In the genomic region with DNA sequence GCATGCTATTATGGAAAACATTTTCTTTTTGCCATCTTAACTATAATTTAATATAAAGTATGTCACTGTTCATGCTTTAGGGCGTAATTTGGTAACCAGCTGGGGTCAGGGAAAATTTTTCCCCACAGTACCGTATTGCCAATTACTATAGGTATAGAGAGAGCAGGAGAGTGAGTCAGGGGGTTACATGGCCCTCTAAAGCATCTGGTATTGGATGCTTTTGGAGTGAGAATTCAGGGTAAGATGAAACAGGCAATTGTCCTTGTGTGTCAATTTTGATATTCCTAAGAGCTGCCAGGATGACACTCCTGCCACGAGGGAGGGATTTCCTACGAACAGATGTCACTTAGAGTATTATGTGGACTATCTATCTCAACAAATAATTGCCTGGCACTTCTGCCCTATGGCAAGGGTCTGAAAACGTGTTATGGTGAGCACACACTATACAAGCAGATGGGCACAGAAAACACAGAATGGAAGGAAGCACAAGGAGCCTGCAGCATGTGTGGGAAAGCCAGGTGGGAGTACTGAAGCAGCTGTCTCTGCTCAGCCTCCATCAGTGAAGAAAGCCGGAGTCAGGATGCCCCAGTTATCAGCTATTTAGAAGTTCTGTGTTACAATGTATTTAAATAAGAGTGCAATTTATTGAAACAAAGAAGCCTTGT, we compare ENCODE assay signal across 14 mouse cellular contexts. TPM values are rescaled to one million over a fixed set of nuclear protein-coding genes. Genes with fewer than 3 reads are reported as not detected.
DNase-seq lines count a peak whose midpoint lies in the region; TF ChIP-seq lines count a peak whose summit lies in the region.
"Had no signal": no experiment of that assay in that cellular context is flagged by ENCODE, and none has a peak within 500 bp of the region (broad histone marks: within the 10 kb centered on the region; RNA-seq: fewer than 3 reads in every experiment).

No protein-coding gene starts in this region.

- H3K4me1 ChIP-seq in cerebellum, adult 2 months (ENCODE audit: control insufficient read depth, insufficient read depth, low read length) = no peaks in the 10 kb centered on the region

- TF ChIP-seq POLR2A in cerebellum, adult 2 months (IDR thresholded peaks at IDR 0.05; ENCODE audit: borderline replicate concordance, insufficient read depth, low read length) = no peak

- no peaks in the 10 kb centered on the region for H3K27me3 ChIP-seq in cerebellum, adult 2 months (ENCODE audit: control insufficient read depth, insufficient read depth, low read length)

- H3K4me3 ChIP-seq in cerebellum, adult 2 months (replicated peaks; ENCODE audit: insufficient read depth, low read depth, low read length) = no peak overlapping the region
- H3K4me3 ChIP-seq: erythroblast, embryonic 14.5 days had no signal

- no peak for TF ChIP-seq CTCF in cerebellum, adult 2 months (IDR thresholded peaks at IDR 0.05; ENCODE audit: borderline replicate concordance, insufficient read depth, low read depth, low read length)

- WGBS in cerebellum, adult 2 months = 26% methylated on average over 6 of the region's 6 CpGs

- H3K27ac ChIP-seq in cerebellum, adult 2 months (ENCODE audit: insufficient read depth, low read length) = no peak overlapping the region

- peak; percentile 7 to 10 for DNase-seq in cerebellum, postnatal 14 days
- DNase-seq in cerebellum, adult 2 months = no peak
- peak; percentile 17 to 32 for DNase-seq in left cerebral cortex, postnatal 14 days (ENCODE audit: low spot score in 2 of 2)
- no peak for DNase-seq in left cerebral cortex, postnatal 10 days (ENCODE audit: extremely low spot score in 1 of 2, low spot score in 2 of 2)
- DNase-seq in layer of hippocampus, adult 8-10 months (ENCODE audit: low spot score in 2 of 2) = peak; percentile 16 to 25
- DNase-seq in retina, embryonic 14.5 days (ENCODE audit: low spot score) = peak; percentile 9
- DNase-seq in adrenal gland, adult (ENCODE audit: inconsistent age in 2 of 2, low spot score in 1 of 2) = no peak
- DNase-seq in T-cell, adult 2 months (ENCODE audit: low spot score) = no peak
- DNase-seq: adrenal gland, postnatal 10 days; cerebellum, adult 9-11 months; heart, adult 11 months; lung, postnatal 10 days had no signal

- intact Hi-C loops in left cerebral cortex, postnatal 14 days (cut with DNase I) = no loop called here
- intact Hi-C loops in left cerebral cortex, postnatal 10 days (cut with DNase I) = no loop called here

RNA-seq across cellular contexts. Expression of a gene that starts 58.7 kb away (rescaled TPM):
- 0.14 TPM in 1 of 2 replicates, not detected in the other for polyA plus RNA-seq in cerebellum, adult 2 months (2012; rRNA removed)
- total RNA-seq in left cerebral cortex, postnatal 14 days (2021) = under 1 TPM in 1 of 2 experiments, not detected in 1; 0.37 TPM
- total RNA-seq in left cerebral cortex, postnatal 10 days (2021) = under 1 TPM in 1 of 2 experiments, not detected in 1; 0.20 TPM
- total RNA-seq in layer of hippocampus, adult 8-10 months (2022) = under 1 TPM in 1 of 4 experiments, not detected in 3; 0.22 TPM
- total RNA-seq: MEL had no signal
- polyA plus RNA-seq: erythroblast, embryonic 14.5 days had no signal

Comparison
In these comparisons a context has a peak if more than half of its experiments do, and no peak if none do; other contexts are left out.
1. DNase-seq: peak in cerebellum, postnatal 14 days (2 of 2), left cerebral cortex, postnatal 14 days (2 of 2), layer of hippocampus, adult 8-10 months (2 of 2) and retina, embryonic 14.5 days (single experiment); none in cerebellum, adult 2 months (0 of 2), left cerebral cortex, postnatal 10 days (0 of 2), adrenal gland, adult (0 of 2) and T-cell, adult 2 months (single experiment).